Comparison of ENCODE assay signal across 10 mouse cellular contexts in the genomic region with DNA sequence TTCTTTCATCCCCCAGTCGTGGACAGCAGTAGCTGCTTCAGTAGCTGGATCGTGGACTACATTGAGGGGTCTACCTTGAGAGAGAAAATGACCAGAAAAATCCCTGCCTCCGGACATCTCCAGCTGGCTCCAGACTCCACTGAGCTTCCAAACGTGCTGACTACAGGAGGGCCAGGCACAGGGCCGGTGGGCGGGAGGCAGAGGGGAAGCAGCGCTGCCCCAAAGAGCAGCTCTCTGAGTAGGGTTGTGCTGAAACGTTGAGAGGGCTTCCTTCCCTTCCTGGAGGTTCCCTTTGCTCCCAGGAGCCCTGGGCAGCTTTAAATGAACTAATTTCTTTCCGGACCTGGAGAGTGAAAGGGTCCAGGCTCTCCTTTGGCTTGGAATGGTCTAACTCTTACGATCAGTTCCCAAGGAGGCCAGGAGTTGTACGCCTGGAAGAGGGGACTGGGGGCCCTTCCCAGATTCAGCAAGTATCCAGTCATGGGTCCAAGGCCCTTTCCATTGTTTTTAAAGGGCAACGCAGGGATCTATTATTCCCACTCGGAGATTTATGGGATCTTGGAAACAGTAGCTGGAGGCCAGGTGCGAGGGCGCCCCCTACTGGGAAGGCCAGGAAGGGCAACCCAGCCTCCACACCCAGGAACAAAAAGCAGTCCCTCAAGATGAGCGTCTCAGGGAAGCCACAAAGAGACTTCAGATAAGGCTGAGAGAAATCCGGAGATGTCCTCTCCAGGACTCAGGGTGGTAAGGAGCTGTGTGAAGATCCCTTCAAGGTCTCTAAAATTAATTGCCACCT.
DNase-seq lines count a peak whose midpoint lies in the region; ATAC-seq lines count a peak whose summit lies in the region.
"Had no signal": no experiment of that assay in that cellular context is flagged by ENCODE, and none has a peak within 500 bp of the region (broad histone marks: within the 10 kb centered on the region; RNA-seq: fewer than 3 reads in every experiment).

No protein-coding gene starts in this region.

- 4% methylated on average over 17 of the region's 17 CpGs for WGBS in midbrain, embryonic 11.5 days
- 11% methylated on average over 17 of the region's 17 CpGs for WGBS in midbrain, embryonic 15.5 days
- WGBS in hindbrain, embryonic 14.5 days, result 8% methylated on average over 17 of the region's 17 CpGs
- 7% methylated on average over 17 of the region's 17 CpGs for WGBS in limb, embryonic 11.5 days

- H3K27ac ChIP-seq in midbrain, embryonic 11.5 days (ENCODE audit: low read depth, low read length), result no peak overlapping the region
- H3K27ac ChIP-seq in midbrain, embryonic 15.5 days, result no peak overlapping the region
- H3K27ac ChIP-seq in hindbrain, embryonic 14.5 days, result no peak overlapping the region
- H3K27ac ChIP-seq in limb, embryonic 11.5 days (replicated peaks; ENCODE audit: low read depth, low read length), result no peak overlapping the region
- H3K27ac ChIP-seq: embryonic facial prominence, embryonic 12.5 days; liver, embryonic 15.5 days had no signal

- no peak overlapping the region for H3K9ac ChIP-seq in midbrain, embryonic 11.5 days (ENCODE audit: low read length)
- H3K9ac ChIP-seq in midbrain, embryonic 15.5 days, result no peak overlapping the region
- no peak overlapping the region for H3K9ac ChIP-seq in hindbrain, embryonic 14.5 days
- peak overlapping the region; percentile 3; the same call in 1 of the 2 replicates for H3K9ac ChIP-seq in limb, embryonic 11.5 days (ENCODE audit: low read length)
- H3K9ac ChIP-seq: embryonic facial prominence, embryonic 12.5 days; liver, embryonic 15.5 days had no signal

- H3K4me1 ChIP-seq in midbrain, embryonic 11.5 days (ENCODE audit: control insufficient read depth, insufficient read depth, low read length), result peaks cover 19% of the 10 kb centered on the region
- H3K4me1 ChIP-seq in midbrain, embryonic 15.5 days, result peaks cover 21% of the 10 kb centered on the region
- peaks cover 8% of the 10 kb centered on the region for H3K4me1 ChIP-seq in hindbrain, embryonic 14.5 days (replicated peaks; ENCODE audit: control insufficient read depth, insufficient read depth, low read length)
- H3K4me1 ChIP-seq in limb, embryonic 11.5 days (ENCODE audit: control insufficient read depth, insufficient read depth, low read length), result 0 out of 2 replicates have a peak, but pooled peaks cover 5% of the 10 kb centered on the region
- H3K4me1 ChIP-seq: liver, embryonic 15.5 days had no signal

- ATAC-seq in midbrain, embryonic 11.5 days (ENCODE audit: low FRiP score), result no peak
- ATAC-seq in midbrain, embryonic 15.5 days (replicated peaks), result no peak
- ATAC-seq in hindbrain, embryonic 14.5 days (ENCODE audit: low FRiP score), result no peak
- ATAC-seq in limb, embryonic 11.5 days (ENCODE audit: insufficient number of reproducible peaks, low FRiP score, low TSS enrichment, low read depth), result no peak

- no peak overlapping the region for H3K4me3 ChIP-seq in midbrain, embryonic 11.5 days (ENCODE audit: low read depth, low read length)
- H3K4me3 ChIP-seq in midbrain, embryonic 15.5 days, result no peak overlapping the region
- no peak overlapping the region for H3K4me3 ChIP-seq in hindbrain, embryonic 14.5 days (replicated peaks; ENCODE audit: low read length)
- no peak overlapping the region for H3K4me3 ChIP-seq in limb, embryonic 11.5 days (ENCODE audit: low read depth, low read length)
- H3K4me3 ChIP-seq: embryonic facial prominence, embryonic 12.5 days; liver, embryonic 15.5 days had no signal

- H3K36me3 ChIP-seq in midbrain, embryonic 11.5 days (ENCODE audit: control insufficient read depth, insufficient read depth, low read length), result no peaks in the 10 kb centered on the region
- no peaks in the 10 kb centered on the region for H3K36me3 ChIP-seq in midbrain, embryonic 15.5 days (replicated peaks)
- H3K36me3 ChIP-seq in hindbrain, embryonic 14.5 days (replicated peaks; ENCODE audit: control insufficient read depth, insufficient read depth), result no peaks in the 10 kb centered on the region
- H3K36me3 ChIP-seq in limb, embryonic 11.5 days (ENCODE audit: control insufficient read depth, insufficient read depth, low read length), result no peaks in the 10 kb centered on the region
- H3K36me3 ChIP-seq: embryonic facial prominence, embryonic 12.5 days; liver, embryonic 15.5 days had no signal

- DNase-seq in midbrain, embryonic 11.5 days (ENCODE audit: low spot score, missing footprints), result peak; percentile 98
- DNase-seq in adrenal gland, adult (ENCODE audit: inconsistent age in 2 of 2, low spot score in 1 of 2), result peak; percentile 44 to 82
- DNase-seq in cerebellum, postnatal 36 days, result peak; percentile 65 to 67
- DNase-seq in hindbrain, embryonic 14.5 days (ENCODE audit: low spot score), result peak; percentile 46
- DNase-seq in limb, embryonic 11.5 days (ENCODE audit: low spot score), result peak; percentile 78
- DNase-seq in right cerebral cortex, adult 18-20 months, result peak; percentile 42
- DNase-seq in spleen, postnatal 14 days (ENCODE audit: low spot score in 2 of 2), result no peak

- peaks cover 12% of the 10 kb centered on the region for H3K27me3 ChIP-seq in midbrain, embryonic 11.5 days (ENCODE audit: control insufficient read depth, insufficient read depth, low read length)
- H3K27me3 ChIP-seq in midbrain, embryonic 15.5 days (replicated peaks), result 0 out of 2 replicates have a peak, but pooled peaks cover 13% of the 10 kb centered on the region
- peaks cover 11% of the 10 kb centered on the region; the same call in 1 of the 2 replicates for H3K27me3 ChIP-seq in hindbrain, embryonic 14.5 days (ENCODE audit: control insufficient read depth, insufficient read depth, low read length)
- H3K27me3 ChIP-seq in limb, embryonic 11.5 days (ENCODE audit: control insufficient read depth, insufficient read depth, low read length), result peaks cover 5% of the 10 kb centered on the region; the same call in 1 of the 2 replicates

- H3K9me3 ChIP-seq in midbrain, embryonic 11.5 days (ENCODE audit: control insufficient read depth, low read length), result no peaks in the 10 kb centered on the region
- no peaks in the 10 kb centered on the region for H3K9me3 ChIP-seq in midbrain, embryonic 15.5 days
- no peaks in the 10 kb centered on the region for H3K9me3 ChIP-seq in hindbrain, embryonic 14.5 days (ENCODE audit: control insufficient read depth, low read length)
- H3K9me3 ChIP-seq in limb, embryonic 11.5 days (ENCODE audit: control insufficient read depth, low read length), result no peaks in the 10 kb centered on the region
- H3K9me3 ChIP-seq: embryonic facial prominence, embryonic 12.5 days; liver, embryonic 15.5 days had no signal

- 0 out of 2 replicates have a peak overlapping the region, but pooled peaks have one; percentile 1 for H3K4me2 ChIP-seq in midbrain, embryonic 11.5 days
- H3K4me2 ChIP-seq in midbrain, embryonic 15.5 days, result no peak overlapping the region
- no peak overlapping the region for H3K4me2 ChIP-seq in hindbrain, embryonic 14.5 days (replicated peaks)
- H3K4me2 ChIP-seq in limb, embryonic 11.5 days (ENCODE audit: low read depth, severe bottlenecking), result no peak overlapping the region
- H3K4me2 ChIP-seq: embryonic facial prominence, embryonic 12.5 days; liver, embryonic 15.5 days had no signal

Comparison
In these comparisons a context has a peak if more than half of its experiments do, and no peak if none do; other contexts are left out.
1. DNase-seq: peak in midbrain, embryonic 11.5 days (single experiment), adrenal gland, adult (2 of 2), cerebellum, postnatal 36 days (2 of 2), hindbrain, embryonic 14.5 days (single experiment), limb, embryonic 11.5 days (single experiment) and right cerebral cortex, adult 18-20 months (single experiment); none in spleen, postnatal 14 days (0 of 2).